Mouse (Mus musculus): ENCODE measurements around the gene Trip13.

DNA sequence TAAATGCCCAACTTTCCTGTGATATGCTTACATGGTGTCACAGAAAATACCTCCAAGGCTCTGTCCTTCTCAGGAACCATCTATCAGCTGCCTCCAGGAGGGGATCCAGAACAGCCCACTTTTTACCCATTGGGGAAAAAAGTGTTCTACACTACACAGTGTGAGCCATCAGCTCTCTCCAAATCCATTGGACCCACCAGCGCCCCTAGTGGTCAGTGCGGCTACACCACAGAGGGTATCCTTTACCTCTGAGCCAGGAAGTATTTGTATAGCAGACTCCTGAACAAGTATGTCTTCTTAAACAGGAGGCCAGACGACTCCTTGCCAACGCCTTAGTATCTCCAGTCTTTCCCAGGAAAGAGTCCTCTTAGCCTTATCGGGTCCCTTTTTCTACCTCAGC, 57.8 kb downstream of the Trip13 start:
- TF ChIP-seq GATA1 (IDR thresholded peaks at IDR 0.05; ENCODE audit: borderline replicate concordance, low read length) (no peak), FLI1 (IDR thresholded peaks at IDR 0.05; ENCODE audit: low read length) (no peak)

All from megakaryocyte, embryonic 14.5 days (primary cell).